Mouse (Mus musculus) embryonic facial prominence, embryonic 10.5 days (tissue): ENCODE results near the gene Gal3st2. TPM values are rescaled to one million over a fixed set of nuclear protein-coding genes. Genes with fewer than 3 reads are reported as not detected.

Source experiments
- polyA plus RNA-seq: library from polyadenylated mRNA; unstranded; fragments of >200 nt; fragmentation: Nextera tagmentation; extraction: Ambion mirVana; gene quantifications from 2 replicates; pipeline ENCODE4 v1.2.1, GENCODE M21; 2016

The Gal3st2 gene
- polyA plus RNA-seq, 1 experiment from 2014 or later = not detected

Other genes starting within 250 kb of the Gal3st2 start
- 164 and 174 TPM in 2 replicates for gene Stk25, start 202.6 kb upstream of the Gal3st2 start, polyA plus RNA-seq
- 38.1 and 38.6 TPM in 2 replicates for gene Bok, start 175.6 kb upstream of the Gal3st2 start, polyA plus RNA-seq
- 95.3 and 98.1 TPM in 2 replicates for gene Atg4b, start 109.8 kb upstream of the Gal3st2 start, polyA plus RNA-seq
- gene Thap4, start 106.4 kb upstream of the Gal3st2 start, polyA plus RNA-seq = 51.6 and 51.7 TPM in 2 replicates
- 280 and 291 TPM in 2 replicates for gene Dtymk, start 59.4 kb upstream of the Gal3st2 start, polyA plus RNA-seq
- gene Ing5, start 57.3 kb upstream of the Gal3st2 start, polyA plus RNA-seq = 26.3 and 27.2 TPM in 2 replicates
- gene D2hgdh, start 36.4 kb upstream of the Gal3st2 start, polyA plus RNA-seq = 15.0 and 15.7 TPM in 2 replicates
- gene Gal3st2b, start 57.0 kb downstream of the Gal3st2 start, polyA plus RNA-seq = not detected in 2 replicates
- not detected in 2 replicates for gene Gal3st2c, start 129.2 kb downstream of the Gal3st2 start, polyA plus RNA-seq
- not detected in 2 replicates for gene Neu4, start 159.1 kb downstream of the Gal3st2 start, polyA plus RNA-seq
- not detected in 2 replicates for gene Pdcd1, start 191.2 kb downstream of the Gal3st2 start, polyA plus RNA-seq